Mouse (Mus musculus) ES-E14 (cell line): ENCODE results near the gene Pkm.

Experiments used
- CHD2 ChIP-seq: IDR thresholded peaks from 2 replicates; pipeline ENCODE4 v1.6.1; 2014; ENCODE audit warnings: mild to moderate bottlenecking, low read depth, low read length, inconsistent platforms
- HCFC1 ChIP-seq: IDR thresholded peaks from 2 replicates; pipeline ENCODE4 v1.6.1; 2012; ENCODE audit warnings: low read length, inconsistent platforms, borderline replicate concordance; ENCODE audit not compliant: insufficient read depth
- ZC3H11A ChIP-seq: IDR thresholded peaks from 2 replicates; pipeline ENCODE4 v1.6.1; 2012; ENCODE audit warnings: low read depth, mild to moderate bottlenecking, inconsistent platforms, low read length, borderline replicate concordance
- ZNF384 ChIP-seq: IDR thresholded peaks from 2 replicates; pipeline ENCODE4 v1.6.1; 2012; ENCODE audit warnings: low read depth, low read length, inconsistent platforms

GRCm38 (mm10) chr9:59696381-59696780, 40.2 kb downstream of the Pkm start:
- TF ChIP-seq CHD2 (no peak), HCFC1 (no peak), ZNF384 (no peak), ZC3H11A (no peak)
